Mouse (Mus musculus) kidney, adult 2 months (tissue): Measurements from ENCODE around the gene Gm3500. TPM values are rescaled to one million over a fixed set of nuclear protein-coding genes. Genes with fewer than 3 reads are reported as not detected.
"Not testable (repeated sequence)": the region's sequence is repeated elsewhere in the genome, so short reads cannot be mapped to it uniquely, and the experiment has no call there.

Experiments used
- DNase-seq: peaks from one replicate; pipeline ENCODE4 v3.0.0; 2021
- H3K27ac ChIP-seq: fragments of 200-500 bp; 2 replicates; pipeline ENCODE4 v1.5.1; 2012; ENCODE audit warnings: low read depth, low read length, control low read depth, inconsistent platforms; ENCODE audit not compliant: insufficient read depth
- H3K27me3 ChIP-seq: fragments of 200-500 bp; replicated peaks from 2 replicates; pipeline ENCODE4 v1.6.1; 2012; ENCODE audit warnings: mild to moderate bottlenecking, moderate library complexity, low read length, inconsistent platforms; ENCODE audit not compliant: control insufficient read depth, insufficient read depth
- H3K36me3 ChIP-seq: fragments of 200-500 bp; 2 replicates; pipeline ENCODE4 v1.6.1; 2012; ENCODE audit warnings: mild to moderate bottlenecking, moderate library complexity, low read length, inconsistent platforms; ENCODE audit not compliant: control insufficient read depth, insufficient read depth
- H3K4me1 ChIP-seq: fragments of 200-500 bp; 2 replicates; pipeline ENCODE4 v1.6.1; 2011; ENCODE audit warnings: low read length; ENCODE audit not compliant: control insufficient read depth, insufficient read depth
- H3K4me3 ChIP-seq: fragments of 200-500 bp; 2 replicates; pipeline ENCODE4 v1.5.1; 2011; ENCODE audit warnings: mild to moderate bottlenecking, low read depth, low read length, control low read depth; ENCODE audit not compliant: insufficient read depth
- WGBS: fragments of 180-500 bp; shearing (Covaris S2); methylation state at CpG from one replicate; pipeline ENCODE4 v1.1.7; 2018; 5-methylcytosine and 5-hydroxymethylcytosine counted together
- polyA plus RNA-seq: library from polyadenylated mRNA; depleted of rRNA; stranded (reverse); fragments of >200 nt; gene quantifications from 2 replicates; pipeline ENCODE4 v1.2.3, GENCODE M21; 2012; rRNA removed

Gm3500 gene
- polyA plus RNA-seq: not detected in 2 replicates

GRCm38 (mm10) chr14:5388949-5389348, at the start of gene Gm3500:
Gene Gm3500, minus strand, starts transcription at chr14:5389049.
- H3K27ac ChIP-seq, H3K4me3 ChIP-seq, H3K36me3 ChIP-seq, DNase-seq, H3K27me3 ChIP-seq, H3K4me1 ChIP-seq: not testable (repeated sequence)
- WGBS: no CpG with 5 or more reads among the region's 37 CpGs

GRCm38 (mm10) chr14:5334828-5335227, 54.0 kb downstream of the Gm3500 start, which contains the start of gene Gm3542:
Gene Gm3542, minus strand, starts transcription at chr14:5334928.
- H3K36me3 ChIP-seq, H3K27ac ChIP-seq, H3K4me3 ChIP-seq, DNase-seq, H3K27me3 ChIP-seq, H3K4me1 ChIP-seq: not testable (repeated sequence)
- no CpG with 5 or more reads among the region's 2 CpGs for WGBS

Other genes with a start within 250 kb of the Gm3500 start
- not detected in 2 replicates for gene Gm3317, start 224.5 kb downstream of the Gm3500 start, polyA plus RNA-seq
- not detected in 2 replicates for gene Gm8271, start 203.3 kb downstream of the Gm3500 start, polyA plus RNA-seq
- not detected in 2 replicates for gene Gm3526, start 128.5 kb downstream of the Gm3500 start, polyA plus RNA-seq
- not detected in 2 replicates for gene Gm3542, start 54.1 kb downstream of the Gm3500 start, polyA plus RNA-seq
- not detected in 2 replicates for gene Gm3194, start 66.4 kb upstream of the Gm3500 start, polyA plus RNA-seq
- not detected in 2 replicates for gene Gm8246, start 88.8 kb upstream of the Gm3500 start, polyA plus RNA-seq
- gene Gm3187, start 95.2 kb upstream of the Gm3500 start, polyA plus RNA-seq: not detected in 2 replicates
- not detected in 2 replicates for gene Gm3488, start 112.6 kb upstream of the Gm3500 start, polyA plus RNA-seq
- not detected in 2 replicates for gene Gm3532, start 149.4 kb upstream of the Gm3500 start, polyA plus RNA-seq
- gene Gm8265, start 244.0 kb upstream of the Gm3500 start, polyA plus RNA-seq: not detected in 2 replicates